Mouse (Mus musculus) stomach, embryonic 15.5 days (tissue): ENCODE data around the gene Bicra. TPM values are rescaled to one million over a fixed set of nuclear protein-coding genes. Genes with fewer than 3 reads are reported as not detected.

Experiments
- ATAC-seq: fragments of 200-750 bp; cut with Nextera tagmentation; 2 replicates; pipeline ENCODE4 v1.8.0; 2017; ENCODE audit warnings: low read depth, moderate number of reproducible peaks, moderate TSS enrichment; ENCODE audit not compliant: insufficient read depth, low FRiP score
- H3K27ac ChIP-seq: fragments of 300-500 bp; sonication (generic); 2 replicates; pipeline ENCODE4 v1.5.1; 2015; ENCODE audit warnings: mild to moderate bottlenecking, inconsistent platforms
- H3K27me3 ChIP-seq: fragments of 300-500 bp; sonication (generic); replicated peaks from 2 replicates; pipeline ENCODE4 v1.6.1; 2015; ENCODE audit warnings: inconsistent platforms
- H3K36me3 ChIP-seq: fragments of 300-500 bp; sonication (generic); 2 replicates; pipeline ENCODE4 v1.6.1; 2015; ENCODE audit warnings: inconsistent platforms
- H3K4me1 ChIP-seq: fragments of 300-500 bp; sonication (generic); 2 replicates; pipeline ENCODE4 v1.6.1; 2015; ENCODE audit warnings: inconsistent platforms
- H3K4me2 ChIP-seq: fragments of 300-500 bp; sonication (generic); 2 replicates; pipeline ENCODE4 v1.6.1; 2015; ENCODE audit warnings: mild to moderate bottlenecking, inconsistent platforms
- H3K4me3 ChIP-seq: fragments of 300-500 bp; sonication (generic); replicated peaks from 2 replicates; pipeline ENCODE4 v1.5.1; 2015; ENCODE audit warnings: inconsistent platforms
- H3K9ac ChIP-seq: fragments of 300-500 bp; sonication (generic); 2 replicates; pipeline ENCODE4 v1.6.1; 2015; ENCODE audit warnings: inconsistent platforms
- H3K9me3 ChIP-seq: fragments of 300-500 bp; sonication (generic); 2 replicates; pipeline ENCODE4 v1.6.1; 2016; ENCODE audit warnings: inconsistent platforms
- WGBS: fragments of 180-500 bp; shearing (Covaris S2); methylation state at CpG from one replicate; pipeline ENCODE4 v1.1.7; 2015; 5-methylcytosine and 5-hydroxymethylcytosine counted together
- polyA plus RNA-seq: library from polyadenylated mRNA; unstranded; fragments of >200 nt; fragmentation: Nextera tagmentation; extraction: Ambion mirVana; gene quantifications from 2 replicates; pipeline ENCODE4 v1.2.1, GENCODE M21; 2015

The Bicra gene
- polyA plus RNA-seq, 1 experiment from 2014 or later, result 5.8 TPM

DNA sequence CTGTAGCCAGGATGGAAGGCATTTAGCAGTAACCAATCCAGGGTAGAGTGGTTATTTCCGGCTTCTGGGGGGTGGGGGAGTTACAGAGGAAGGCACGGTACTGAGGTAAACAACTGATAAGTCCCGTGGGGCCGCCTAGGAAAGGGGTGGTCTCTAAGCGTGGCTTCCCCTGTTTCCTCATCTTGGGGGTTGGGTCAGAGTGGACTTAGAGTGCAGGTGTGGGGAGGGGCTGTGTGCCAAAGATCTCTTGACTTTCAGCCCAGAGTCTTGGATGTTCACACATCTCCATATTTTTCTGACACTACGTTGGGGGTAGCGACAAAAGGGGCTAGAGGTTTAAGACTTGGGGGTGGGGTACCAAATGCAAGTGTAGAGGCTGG is 1.6 kb downstream of the Bicra start:
- Histone ChIP-seq H3K4me3 (peak overlapping the region; percentile 85), H3K36me3 (no peaks in the 10 kb centered on the region), H3K9ac (peak overlapping the region; percentile 99), H3K4me1 (peaks cover 41% of the 10 kb centered on the region), H3K27me3 (no peaks in the 10 kb centered on the region), H3K4me2 (peak overlapping the region; percentile 83), H3K27ac (peak overlapping the region; percentile 97), H3K9me3 (no peaks in the 10 kb centered on the region)
- peak; percentile 56; the same call in 1 of the 2 replicates for ATAC-seq
- 0% methylated on average over 7 of the region's 7 CpGs for WGBS

- no peak overlapping the region; the same call in 1 of the 2 replicates for H3K9ac ChIP-seq
- peak overlapping the region; percentile 85 for H3K4me3 ChIP-seq
- ATAC-seq, result no peak
- H3K4me1 ChIP-seq, result peaks cover 40% of the 10 kb centered on the region
- no peaks in the 10 kb centered on the region for H3K9me3 ChIP-seq
- no peaks in the 10 kb centered on the region for H3K36me3 ChIP-seq
- peak overlapping the region; percentile 97 for H3K27ac ChIP-seq
- H3K4me2 ChIP-seq, result peak overlapping the region; percentile 83
- H3K27me3 ChIP-seq, result no peaks in the 10 kb centered on the region
- 40% methylated on average over 2 of the region's 2 CpGs for WGBS
Observed at GRCm38 (mm10) chr7:16045538-16045937, 2.2 kb downstream of the Bicra start.

DNA sequence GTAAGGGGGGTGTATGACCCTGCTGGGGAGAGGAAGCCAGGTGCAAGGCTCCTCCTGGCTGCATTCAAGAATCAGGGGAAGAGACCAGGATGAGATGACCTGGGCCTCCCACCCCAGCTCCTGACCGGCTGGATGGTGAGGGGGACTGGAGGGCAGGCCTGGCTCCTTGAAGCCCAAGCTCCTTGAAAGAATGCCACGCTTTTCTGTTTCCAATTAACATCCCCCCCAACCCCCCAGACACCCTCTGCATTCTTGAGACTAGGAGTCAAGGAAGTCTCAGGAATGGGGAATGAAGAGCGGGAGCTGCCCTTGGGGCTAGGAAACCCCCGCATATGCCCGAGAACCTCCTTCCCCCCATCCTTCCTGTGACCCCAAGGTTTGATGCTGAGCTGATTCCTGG is 3.2 kb downstream of the Bicra start:
- H3K4me1 ChIP-seq, result peaks cover 30% of the 10 kb centered on the region; the same call in 1 of the 2 replicates
- no peak overlapping the region for H3K9ac ChIP-seq

DNA sequence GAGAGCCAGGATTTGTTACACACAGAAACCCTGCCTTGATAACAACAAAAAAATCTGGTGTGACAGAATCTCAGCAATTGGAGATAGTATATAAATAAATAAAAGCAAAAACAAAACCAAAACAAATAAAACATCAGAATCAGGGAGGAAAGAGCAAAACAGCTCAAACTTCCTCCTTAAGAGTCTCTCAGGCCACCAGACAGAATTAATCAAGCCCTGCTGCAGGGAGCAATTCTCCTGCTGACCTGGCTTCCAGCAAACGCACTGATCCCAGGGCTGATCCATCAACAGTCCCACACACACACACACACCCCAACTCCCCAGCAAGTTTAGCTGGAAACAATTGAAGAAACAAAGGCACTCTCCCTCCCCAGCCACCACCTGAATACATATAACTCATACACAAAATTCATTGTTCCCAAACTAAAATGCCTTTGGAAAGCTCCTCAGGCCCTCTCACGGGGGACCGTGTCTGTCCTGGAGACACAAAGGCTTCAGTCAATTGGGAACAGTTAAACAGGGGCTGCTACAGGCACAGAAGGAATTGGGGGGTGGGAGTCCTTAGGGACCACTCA is 3.8 kb downstream of the Bicra start:
- no peaks in the 10 kb centered on the region for H3K36me3 ChIP-seq
- H3K4me2 ChIP-seq, result peak overlapping the region; percentile 4
- 45% methylated on average over 3 of the region's 3 CpGs for WGBS
- no peaks in the 10 kb centered on the region for H3K27me3 ChIP-seq
- H3K9me3 ChIP-seq, result no peaks in the 10 kb centered on the region
- no peak overlapping the region for H3K4me3 ChIP-seq
- no peak overlapping the region for H3K9ac ChIP-seq
- H3K4me1 ChIP-seq, result peaks cover 24% of the 10 kb centered on the region; the same call in 1 of the 2 replicates
- no peak for ATAC-seq
- peak overlapping the region; percentile 40; the same call in 1 of the 2 replicates for H3K27ac ChIP-seq

More for the DNA sequence above, 3.2 kb downstream of the Bicra start:
- H3K4me3 ChIP-seq, result no peak overlapping the region
- no peaks in the 10 kb centered on the region for H3K9me3 ChIP-seq
- no peak for ATAC-seq
- H3K36me3 ChIP-seq, result no peaks in the 10 kb centered on the region
- WGBS, result 45% methylated on average over 5 of the region's 5 CpGs
- H3K27ac ChIP-seq, result peak overlapping the region; percentile 40; the same call in 1 of the 2 replicates
- peak overlapping the region; percentile 83; the same call in 1 of the 2 replicates for H3K4me2 ChIP-seq
- H3K27me3 ChIP-seq, result no peaks in the 10 kb centered on the region

DNA sequence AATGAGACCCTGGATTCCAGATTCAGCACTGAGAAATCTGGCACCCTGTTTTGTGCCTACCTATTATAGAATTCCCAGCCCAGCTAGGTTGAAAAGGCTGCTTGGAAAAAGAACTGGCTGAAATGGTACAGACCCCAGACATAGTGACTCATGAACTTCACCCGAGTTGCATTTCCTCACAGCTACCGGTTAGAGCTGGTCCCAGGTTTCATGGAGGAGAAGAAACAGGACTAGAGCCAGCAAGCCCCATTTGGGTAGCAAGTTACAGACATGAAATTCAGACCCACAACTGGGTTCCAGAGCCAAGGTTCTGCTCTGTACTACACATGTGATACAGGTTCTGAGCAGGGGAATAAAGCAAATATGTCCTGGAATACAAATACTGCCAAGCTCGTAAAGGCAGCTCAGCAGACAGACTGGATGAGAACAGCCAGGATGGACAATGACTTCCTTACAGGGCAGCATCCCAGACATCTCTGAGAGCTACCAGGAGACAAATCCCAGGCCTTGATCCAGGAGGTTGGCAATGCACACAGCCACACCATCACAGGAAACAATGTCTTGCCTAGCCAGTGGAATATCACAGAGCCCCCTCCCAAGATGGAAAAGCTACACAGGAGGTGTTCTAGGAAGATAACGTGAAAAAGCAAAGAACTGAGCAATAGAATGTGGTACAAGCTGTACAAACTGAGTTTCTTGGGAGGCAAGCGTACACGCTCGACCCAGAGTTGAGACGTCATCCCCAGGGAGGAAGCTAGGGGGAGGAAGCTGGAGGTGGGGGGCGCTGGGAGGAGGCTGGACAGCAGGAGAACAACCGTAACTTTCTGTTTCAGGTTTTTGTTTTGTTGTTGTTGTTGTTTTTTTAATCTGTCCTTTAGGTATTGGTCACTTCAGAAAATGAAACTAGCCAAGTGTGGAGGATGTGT is 4.6 kb downstream of the Bicra start:
- 70% methylated on average over 10 of the region's 10 CpGs for WGBS
- ATAC-seq, result no peak
- H3K27ac ChIP-seq, result no peak overlapping the region
- no peak overlapping the region for H3K9ac ChIP-seq
- no peaks in the 10 kb centered on the region for H3K27me3 ChIP-seq
- H3K4me2 ChIP-seq, result no peak overlapping the region; the same call in 1 of the 2 replicates
- peaks cover 23% of the 10 kb centered on the region; the same call in 1 of the 2 replicates for H3K4me1 ChIP-seq
- no peak overlapping the region for H3K4me3 ChIP-seq
- no peaks in the 10 kb centered on the region for H3K36me3 ChIP-seq
- H3K9me3 ChIP-seq, result no peaks in the 10 kb centered on the region

DNA sequence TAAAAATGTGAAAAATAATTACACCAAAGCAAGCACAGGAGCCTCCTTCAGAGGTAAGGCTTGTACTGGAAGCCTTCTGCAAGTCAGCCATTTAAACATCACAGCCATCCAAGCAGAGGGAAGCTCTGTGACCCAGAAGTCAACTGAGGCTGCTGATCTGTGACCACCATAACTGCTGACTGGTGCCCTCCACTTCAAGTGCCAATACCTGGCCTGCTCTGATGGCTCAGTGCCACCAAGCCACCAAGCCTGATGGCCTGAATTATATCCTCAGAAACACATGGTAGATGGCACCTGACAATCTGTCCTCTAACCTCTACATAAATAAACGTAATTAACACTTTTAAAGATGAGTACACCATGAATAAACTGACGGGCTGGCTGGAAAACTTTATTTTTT is 6.5 kb downstream of the Bicra start:
- WGBS, result 82% methylated on average over 2 of the region's 2 CpGs
- ATAC-seq, result no peak
- peaks cover 20% of the 10 kb centered on the region; the same call in 1 of the 2 replicates for H3K4me1 ChIP-seq
- H3K4me3 ChIP-seq, result no peak overlapping the region
- H3K36me3 ChIP-seq, result no peaks in the 10 kb centered on the region
- no peak overlapping the region for H3K27ac ChIP-seq
- no peak overlapping the region for H3K4me2 ChIP-seq
- H3K27me3 ChIP-seq, result no peaks in the 10 kb centered on the region
- H3K9ac ChIP-seq, result no peak overlapping the region
- no peaks in the 10 kb centered on the region for H3K9me3 ChIP-seq

- Histone ChIP-seq H3K4me3 (no peak overlapping the region), H3K9ac (no peak overlapping the region), H3K4me1 (0 out of 2 replicates have a peak, but pooled peaks cover 4% of the 10 kb centered on the region), H3K27me3 (no peaks in the 10 kb centered on the region), H3K4me2 (no peak overlapping the region), H3K9me3 (no peaks in the 10 kb centered on the region), H3K27ac (no peak overlapping the region), H3K36me3 (no peaks in the 10 kb centered on the region)
- no peak for ATAC-seq
- WGBS, result 83% methylated on average over 5 of the region's 5 CpGs
Observed at GRCm38 (mm10) chr7:16039363-16039762, 8.4 kb downstream of the Bicra start.

- H3K9me3 ChIP-seq, result no peaks in the 10 kb centered on the region
- no peaks in the 10 kb centered on the region for H3K36me3 ChIP-seq
- 0 out of 2 replicates have a peak, but pooled peaks cover 9% of the 10 kb centered on the region for H3K4me1 ChIP-seq
- ATAC-seq, result no peak
- H3K27ac ChIP-seq, result no peak overlapping the region
- WGBS, result 85% methylated on average over 6 of the region's 6 CpGs
- no peaks in the 10 kb centered on the region for H3K27me3 ChIP-seq
- H3K4me3 ChIP-seq, result no peak overlapping the region
- H3K9ac ChIP-seq, result no peak overlapping the region
- H3K4me2 ChIP-seq, result no peak overlapping the region
Observed at GRCm38 (mm10) chr7:16036972-16037371, 10.7 kb downstream of the Bicra start.

GRCm38 (mm10) chr7:16033580-16034461 is 13.9 kb downstream of the Bicra start:
- WGBS, result 85% methylated on average over 8 of the region's 8 CpGs
- H3K27me3 ChIP-seq, result no peaks in the 10 kb centered on the region
- H3K4me2 ChIP-seq, result no peak overlapping the region
- H3K4me3 ChIP-seq, result no peak overlapping the region
- H3K27ac ChIP-seq, result no peak overlapping the region
- no peaks in the 10 kb centered on the region for H3K36me3 ChIP-seq
- no peak for ATAC-seq
- no peak overlapping the region for H3K9ac ChIP-seq
- peaks cover 12% of the 10 kb centered on the region; the same call in 1 of the 2 replicates for H3K4me1 ChIP-seq
- H3K9me3 ChIP-seq, result no peaks in the 10 kb centered on the region

GRCm38 (mm10) chr7:16033059-16033458 is 14.7 kb downstream of the Bicra start:
- peak; percentile 74 for ATAC-seq
- 85% methylated on average over 1 of the region's 1 CpGs for WGBS
- H3K4me3 ChIP-seq, result no peak overlapping the region
- no peak overlapping the region for H3K4me2 ChIP-seq
- H3K27ac ChIP-seq, result 0 out of 2 replicates have a peak overlapping the region, but pooled peaks have one; percentile 16
- H3K4me1 ChIP-seq, result peaks cover 12% of the 10 kb centered on the region; the same call in 1 of the 2 replicates
- no peak overlapping the region for H3K9ac ChIP-seq
- H3K36me3 ChIP-seq, result no peaks in the 10 kb centered on the region
- no peaks in the 10 kb centered on the region for H3K9me3 ChIP-seq
- H3K27me3 ChIP-seq, result no peaks in the 10 kb centered on the region

GRCm38 (mm10) chr7:16031072-16031471 is 16.6 kb downstream of the Bicra start:
- H3K36me3 ChIP-seq, result no peaks in the 10 kb centered on the region
- ATAC-seq, result no peak
- no peak overlapping the region for H3K4me3 ChIP-seq
- no peak overlapping the region for H3K27ac ChIP-seq
- H3K9me3 ChIP-seq, result no peaks in the 10 kb centered on the region
- H3K27me3 ChIP-seq, result no peaks in the 10 kb centered on the region
- peaks cover 12% of the 10 kb centered on the region; the same call in 1 of the 2 replicates for H3K4me1 ChIP-seq
- WGBS, result 89% methylated on average over 4 of the region's 4 CpGs
- no peak overlapping the region for H3K4me2 ChIP-seq
- H3K9ac ChIP-seq, result no peak overlapping the region
